Mouse (Mus musculus) megakaryocyte, embryonic 14.5 days (primary cell): Measurements from ENCODE around the gene Ostc. TPM values are rescaled to one million over a fixed set of nuclear protein-coding genes. Genes with fewer than 3 reads are reported as not detected.

Source experiments
- H3K27me3 ChIP-seq: replicated peaks from 2 replicates; pipeline ENCODE3; 2012; ENCODE audit warnings: inconsistent platforms
- H3K36me3 ChIP-seq: replicated peaks from 2 replicates; pipeline ENCODE3; 2012; ENCODE audit warnings: low read length, inconsistent platforms, mixed read lengths
- H3K4me1 ChIP-seq: 2 replicates; pipeline ENCODE4 v1.6.1; 2012; ENCODE audit warnings: inconsistent platforms
- H3K4me3 ChIP-seq: replicated peaks from 2 replicates; pipeline ENCODE3; 2012; ENCODE audit warnings: moderate library complexity, mild to moderate bottlenecking, inconsistent platforms
- H3K9me3 ChIP-seq: 2 replicates; pipeline ENCODE4 v1.6.1; 2012; ENCODE audit warnings: inconsistent platforms
- FLI1 ChIP-seq: IDR thresholded peaks from 2 replicates; pipeline ENCODE4 v1.6.1; 2012; ENCODE audit warnings: low read length, inconsistent platforms, mixed read lengths
- GATA1 ChIP-seq: IDR thresholded peaks from 3 replicates; pipeline ENCODE4 v1.6.1; 2012; ENCODE audit warnings: mixed read lengths, low read length, inconsistent platforms, borderline replicate concordance
- polyA plus RNA-seq: library from polyadenylated mRNA; stranded (reverse); fragments of >175 nt; gene quantifications from 2 replicates; pipeline ENCODE4 v1.2.3, GENCODE M21; 2012; ENCODE audit warnings: low replicate concordance; ENCODE audit not compliant: insufficient read depth

Gene Ostc
- polyA plus RNA-seq, result 31.3 and 53.8 TPM in 2 replicates

GRCm38 (mm10) chr3:130708967-130709924, at the start of gene Ostc:
Gene Ostc (minus strand): TSS chr3:130709444.
- TF ChIP-seq GATA1 (peak; percentile 87), FLI1 (no peak)
- Histone ChIP-seq H3K4me3 (peak within 1 kb of the TSS; percentile 98), H3K36me3 (peaks cover 20% of the 10 kb centered on the region), H3K4me1 (peaks cover 16% of the 10 kb centered on the region), H3K27me3 (no peaks in the 10 kb centered on the region), H3K9me3 (no peaks in the 10 kb centered on the region)

GRCm38 (mm10) chr3:130758157-130758841, 49.1 kb upstream of the Ostc start:
- no peak for TF ChIP-seq GATA1
- TF ChIP-seq FLI1, result no peak
- no peak overlapping the region for H3K4me3 ChIP-seq
- H3K9me3 ChIP-seq, result no peaks in the 10 kb centered on the region
- no peaks in the 10 kb centered on the region for H3K4me1 ChIP-seq
- H3K36me3 ChIP-seq, result no peaks in the 10 kb centered on the region
- H3K27me3 ChIP-seq, result peaks cover 13% of the 10 kb centered on the region

GRCm38 (mm10) chr3:130757117-130757852, 48.0 kb upstream of the Ostc start:
- Histone ChIP-seq H3K4me3 (no peak overlapping the region), H3K36me3 (no peaks in the 10 kb centered on the region), H3K4me1 (no peaks in the 10 kb centered on the region), H3K27me3 (peaks cover 13% of the 10 kb centered on the region), H3K9me3 (no peaks in the 10 kb centered on the region)
- TF ChIP-seq FLI1 (no peak), GATA1 (no peak)

- Histone ChIP-seq H3K9me3 (peaks cover 12% of the 10 kb centered on the region; the same call in 1 of the 2 replicates), H3K4me1 (no peaks in the 10 kb centered on the region), H3K4me3 (no peak overlapping the region), H3K27me3 (peaks cover 9% of the 10 kb centered on the region), H3K36me3 (no peaks in the 10 kb centered on the region)
- no peak for TF ChIP-seq FLI1
Observed at GRCm38 (mm10) chr3:130749206-130749605, 40.0 kb upstream of the Ostc start.

- Histone ChIP-seq H3K36me3 (no peaks in the 10 kb centered on the region), H3K4me3 (no peak overlapping the region)
Observed at GRCm38 (mm10) chr3:130746673-130747619, 37.7 kb upstream of the Ostc start.

GRCm38 (mm10) chr3:130737652-130738361, 28.6 kb upstream of the Ostc start:
- TF ChIP-seq GATA1, result no peak
- TF ChIP-seq FLI1, result no peak
- no peaks in the 10 kb centered on the region for H3K36me3 ChIP-seq
- peaks cover 16% of the 10 kb centered on the region for H3K27me3 ChIP-seq
- H3K4me3 ChIP-seq, result no peak overlapping the region
- no peaks in the 10 kb centered on the region for H3K4me1 ChIP-seq
- peaks cover 15% of the 10 kb centered on the region for H3K9me3 ChIP-seq

More at GRCm38 (mm10) chr3:130746673-130747619, 37.7 kb upstream of the Ostc start:
- TF ChIP-seq GATA1 (no peak), FLI1 (no peak)
- peaks cover 7% of the 10 kb centered on the region for H3K27me3 ChIP-seq
- no peaks in the 10 kb centered on the region for H3K4me1 ChIP-seq
- peaks cover 12% of the 10 kb centered on the region; the same call in 1 of the 2 replicates for H3K9me3 ChIP-seq

GRCm38 (mm10) chr3:130736758-130737157, 27.5 kb upstream of the Ostc start:
- Histone ChIP-seq H3K36me3 (no peaks in the 10 kb centered on the region), H3K4me3 (no peak overlapping the region), H3K27me3 (peaks cover 14% of the 10 kb centered on the region), H3K4me1 (no peaks in the 10 kb centered on the region), H3K9me3 (peaks cover 12% of the 10 kb centered on the region)
- TF ChIP-seq GATA1, result no peak
- no peak for TF ChIP-seq FLI1

GRCm38 (mm10) chr3:130730189-130730653, 21.0 kb upstream of the Ostc start, which contains the start of gene Rpl34:
Gene Rpl34 (minus strand): TSS chr3:130730398.
- H3K4me3 ChIP-seq, result peak within 1 kb of the TSS; percentile 96
- TF ChIP-seq GATA1 (no peak), FLI1 (peak; percentile 41; the same call in 1 of the 2 replicates)
- H3K9me3 ChIP-seq, result peaks cover 4% of the 10 kb centered on the region; the same call in 1 of the 2 replicates
- peaks cover 39% of the 10 kb centered on the region for H3K36me3 ChIP-seq
- peaks cover 23% of the 10 kb centered on the region for H3K4me1 ChIP-seq
- H3K27me3 ChIP-seq, result peaks cover 2% of the 10 kb centered on the region
